Mouse (Mus musculus) bone marrow, adult 2 months (tissue): Measurements from ENCODE around the gene Borcs8. TPM values are rescaled to one million over a fixed set of nuclear protein-coding genes. Genes with fewer than 3 reads are reported as not detected.

ENCODE experiments used
- H3K27ac ChIP-seq: fragments of 200-500 bp; 2 replicates; pipeline ENCODE4 v1.5.1; 2012; ENCODE audit warnings: low read depth, mild to moderate bottlenecking, control low read depth, inconsistent platforms, low read length; ENCODE audit not compliant: control insufficient read depth, poor library complexity, insufficient read depth
- H3K4me1 ChIP-seq: fragments of 200-500 bp; 2 replicates; pipeline ENCODE4 v1.6.1; 2011; ENCODE audit warnings: low read length; ENCODE audit not compliant: control insufficient read depth, insufficient read depth
- H3K4me3 ChIP-seq: fragments of 200-500 bp; replicated peaks from 2 replicates; pipeline ENCODE3; 2011; ENCODE audit warnings: mild to moderate bottlenecking, low read depth, low read length, control low read depth; ENCODE audit not compliant: control insufficient read depth
- CTCF ChIP-seq: fragments of 200-500 bp; IDR thresholded peaks from 2 replicates; pipeline ENCODE4 v1.5.1; 2011; ENCODE audit warnings: low read length, control low read depth; ENCODE audit not compliant: control insufficient read depth, insufficient read depth
- POLR2A ChIP-seq: fragments of 200-500 bp; IDR thresholded peaks from 2 replicates; pipeline ENCODE4 v1.6.1; 2011; ENCODE audit warnings: low read depth, mild to moderate bottlenecking, control low read depth, low read length, borderline replicate concordance; ENCODE audit not compliant: control insufficient read depth
- WGBS: fragments of 180-500 bp; shearing (Covaris S2); methylation state at CpG from one replicate; pipeline ENCODE4 v1.1.7; 2018; 5-methylcytosine and 5-hydroxymethylcytosine counted together
- polyA plus RNA-seq: library from polyadenylated mRNA; stranded (reverse); fragments of >200 nt; gene quantifications from 2 replicates; pipeline ENCODE4 v1.2.4, GENCODE M21; 2011; ENCODE audit warnings: low replicate concordance; ENCODE audit not compliant: missing spikeins, insufficient read depth, insufficient read length

Borcs8 gene
- polyA plus RNA-seq, 1 experiment: 33.6 TPM

GRCm38 (mm10) chr8:70147678-70148607 lies 8.6 kb downstream of the Borcs8 start:
- Histone ChIP-seq H3K4me1 (peaks cover 2% of the 10 kb centered on the region), H3K27ac (no peak overlapping the region), H3K4me3 (no peak overlapping the region)
- TF ChIP-seq CTCF: no peak
- no peak for TF ChIP-seq POLR2A
- WGBS: 46% methylated on average over 7 of the region's 7 CpGs

GRCm38 (mm10) chr8:70150158-70150557 lies 10.9 kb downstream of the Borcs8 start:
- TF ChIP-seq CTCF (no peak), POLR2A (no peak)
- H3K4me3 ChIP-seq: no peak overlapping the region
- H3K4me1 ChIP-seq: peaks cover 2% of the 10 kb centered on the region
- H3K27ac ChIP-seq: no peak overlapping the region
- WGBS: 57% methylated on average over 13 of the region's 13 CpGs

GRCm38 (mm10) chr8:70152537-70153257 lies 13.4 kb downstream of the Borcs8 start:
- TF ChIP-seq POLR2A (peak; percentile 31; the same call in 1 of the 2 replicates), CTCF (no peak)
- WGBS: 18% methylated on average over 22 of the region's 22 CpGs
- Histone ChIP-seq H3K4me3 (peak overlapping the region; percentile 8), H3K4me1 (peaks cover 4% of the 10 kb centered on the region), H3K27ac (no peak overlapping the region)

- Histone ChIP-seq H3K4me3 (no peak overlapping the region), H3K27ac (no peak overlapping the region), H3K4me1 (peaks cover 3% of the 10 kb centered on the region)
- TF ChIP-seq POLR2A (no peak), CTCF (no peak)
- 86% methylated on average over 1 of the region's 1 CpGs for WGBS
These were observed 18.0 kb downstream of the Borcs8 start for GRCm38 (mm10) chr8:70157240-70157800.

- whole genome bisulfite sequencing: 4% methylated on average over 40 of the region's 40 CpGs
These were observed 19.0 kb downstream of the Borcs8 start for GRCm38 (mm10) chr8:70158069-70158853.

GRCm38 (mm10) chr8:70159211-70159610 lies 19.9 kb downstream of the Borcs8 start:
- no peak overlapping the region for H3K27ac ChIP-seq
- TF ChIP-seq CTCF (no peak), POLR2A (no peak)
- WGBS: 77% methylated on average over 4 of the region's 4 CpGs
- no peak overlapping the region for H3K4me3 ChIP-seq
- peaks cover 2% of the 10 kb centered on the region for H3K4me1 ChIP-seq

More at GRCm38 (mm10) chr8:70158069-70158853, 19.0 kb downstream of the Borcs8 start:
- Histone ChIP-seq H3K27ac (peak overlapping the region; percentile 27), H3K4me3 (peak overlapping the region; percentile 21), H3K4me1 (peaks cover 2% of the 10 kb centered on the region)
- TF ChIP-seq CTCF (no peak), POLR2A (no peak)

- H3K27ac ChIP-seq: no peak overlapping the region
- no peak for TF ChIP-seq CTCF
- TF ChIP-seq POLR2A: no peak
- no peak overlapping the region for H3K4me3 ChIP-seq
- 25% methylated on average over 13 of the region's 13 CpGs for WGBS
- H3K4me1 ChIP-seq: peaks cover 2% of the 10 kb centered on the region
These were observed 20.7 kb downstream of the Borcs8 start for GRCm38 (mm10) chr8:70160015-70160414.
